Mouse (Mus musculus): ENCODE results near the gene Fgfr2. TPM values are rescaled to one million over a fixed set of nuclear protein-coding genes. Genes with fewer than 3 reads are reported as not detected.
"Not testable (repeated sequence)": the region's sequence is repeated elsewhere in the genome, so short reads cannot be mapped to it uniquely, and the experiment has no call there.

Fgfr2 gene
- total RNA-seq, 1 experiment from 2014 or later: not detected

- ATAC-seq (replicated peaks in 1 of 2; ENCODE audit: insufficient read depth in 1 of 2, low FRiP score in 2 of 2, low TSS enrichment in 1 of 2, low read depth in 1 of 2, poor library complexity in 2 of 2, severe bottlenecking in 2 of 2): no peak
Measured at GRCm38 (mm10) chr7:130604390-130604789, 2518.8 kb downstream of the Fgfr2 start.

DNA sequence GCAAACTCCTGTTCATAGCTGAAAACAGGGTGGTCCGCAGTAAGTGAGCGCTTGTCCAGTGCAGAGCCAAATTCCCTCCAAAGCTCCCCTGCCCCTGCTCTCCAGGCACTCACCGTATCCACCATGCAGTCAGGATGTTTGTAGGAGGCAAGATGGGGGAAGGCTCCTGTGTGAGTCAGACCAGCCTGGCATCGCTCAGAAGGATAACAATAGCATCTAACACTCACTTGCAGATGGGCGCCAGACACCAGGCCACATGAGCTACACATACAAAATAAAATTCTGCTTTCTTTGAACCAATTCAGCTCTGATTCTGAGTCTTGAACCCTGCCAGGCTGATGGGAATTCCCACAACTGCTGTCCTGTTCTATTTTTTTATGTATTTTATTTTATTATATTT, 2519.6 kb downstream of the Fgfr2 start:
- no peak for ATAC-seq (replicated peaks in 1 of 2; ENCODE audit: insufficient read depth in 1 of 2, low FRiP score in 2 of 2, low TSS enrichment in 1 of 2, low read depth in 1 of 2, poor library complexity in 2 of 2, severe bottlenecking in 2 of 2)

DNA sequence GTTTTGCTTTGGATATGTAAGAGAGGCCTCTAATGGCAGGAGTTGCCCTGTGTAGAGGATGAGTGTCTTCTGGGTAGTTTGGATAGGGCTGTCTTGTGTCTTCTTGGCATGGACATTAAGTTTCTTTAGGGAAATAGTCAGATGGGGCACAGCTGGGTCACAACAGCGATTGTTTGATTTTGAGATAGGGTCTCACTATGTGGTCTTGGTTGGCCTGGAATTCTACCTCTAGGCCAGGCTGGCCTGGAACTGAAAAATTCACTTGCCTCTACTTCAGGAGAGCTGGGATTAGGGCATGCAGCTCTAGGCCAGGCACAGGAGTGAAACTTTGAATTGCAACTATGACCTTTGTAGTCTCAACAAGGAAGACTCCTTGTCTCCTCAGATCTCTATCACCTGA, 2520.3 kb downstream of the Fgfr2 start:
- no peak for ATAC-seq (replicated peaks in 1 of 2; ENCODE audit: insufficient read depth in 1 of 2, low FRiP score in 2 of 2, low TSS enrichment in 1 of 2, low read depth in 1 of 2, poor library complexity in 2 of 2, severe bottlenecking in 2 of 2)

- no peak for ATAC-seq (replicated peaks in 1 of 2; ENCODE audit: insufficient read depth in 1 of 2, low FRiP score in 2 of 2, low TSS enrichment in 1 of 2, low read depth in 1 of 2, poor library complexity in 2 of 2, severe bottlenecking in 2 of 2)
Measured at GRCm38 (mm10) chr7:130600546-130600945, 2522.6 kb downstream of the Fgfr2 start.

DNA sequence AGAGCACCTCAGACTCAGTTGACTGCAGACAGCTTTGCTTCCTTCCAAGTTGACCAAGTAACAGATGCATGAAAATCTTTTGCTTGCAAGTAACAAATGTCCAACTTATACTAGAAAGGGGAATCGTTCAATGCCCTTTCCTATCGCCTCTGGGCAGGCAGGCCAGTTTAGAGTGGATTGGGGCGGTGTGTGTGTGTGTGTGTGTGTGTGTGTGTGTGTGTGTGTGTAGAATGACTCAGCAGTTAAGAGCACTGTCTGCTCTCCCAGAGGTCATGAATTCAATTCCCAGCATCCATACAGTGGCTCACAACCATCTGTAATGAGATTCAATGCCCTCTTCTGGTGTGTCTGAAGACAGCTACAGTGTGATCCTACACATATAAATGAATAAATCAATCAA, 2523.1 kb downstream of the Fgfr2 start:
- ATAC-seq (replicated peaks in 1 of 2; ENCODE audit: insufficient read depth in 1 of 2, low FRiP score in 2 of 2, low TSS enrichment in 1 of 2, low read depth in 1 of 2, poor library complexity in 2 of 2, severe bottlenecking in 2 of 2): no peak

- ATAC-seq (replicated peaks in 1 of 2; ENCODE audit: insufficient read depth in 1 of 2, low FRiP score in 2 of 2, low TSS enrichment in 1 of 2, low read depth in 1 of 2, poor library complexity in 2 of 2, severe bottlenecking in 2 of 2): no peak
Measured at GRCm38 (mm10) chr7:130597546-130597945, 2525.6 kb downstream of the Fgfr2 start.

GRCm38 (mm10) chr7:130596079-130596855, 2526.9 kb downstream of the Fgfr2 start:
- ATAC-seq (replicated peaks in 1 of 2; ENCODE audit: insufficient read depth in 1 of 2, low FRiP score in 2 of 2, low TSS enrichment in 1 of 2, low read depth in 1 of 2, poor library complexity in 2 of 2, severe bottlenecking in 2 of 2): not testable (repeated sequence)

DNA sequence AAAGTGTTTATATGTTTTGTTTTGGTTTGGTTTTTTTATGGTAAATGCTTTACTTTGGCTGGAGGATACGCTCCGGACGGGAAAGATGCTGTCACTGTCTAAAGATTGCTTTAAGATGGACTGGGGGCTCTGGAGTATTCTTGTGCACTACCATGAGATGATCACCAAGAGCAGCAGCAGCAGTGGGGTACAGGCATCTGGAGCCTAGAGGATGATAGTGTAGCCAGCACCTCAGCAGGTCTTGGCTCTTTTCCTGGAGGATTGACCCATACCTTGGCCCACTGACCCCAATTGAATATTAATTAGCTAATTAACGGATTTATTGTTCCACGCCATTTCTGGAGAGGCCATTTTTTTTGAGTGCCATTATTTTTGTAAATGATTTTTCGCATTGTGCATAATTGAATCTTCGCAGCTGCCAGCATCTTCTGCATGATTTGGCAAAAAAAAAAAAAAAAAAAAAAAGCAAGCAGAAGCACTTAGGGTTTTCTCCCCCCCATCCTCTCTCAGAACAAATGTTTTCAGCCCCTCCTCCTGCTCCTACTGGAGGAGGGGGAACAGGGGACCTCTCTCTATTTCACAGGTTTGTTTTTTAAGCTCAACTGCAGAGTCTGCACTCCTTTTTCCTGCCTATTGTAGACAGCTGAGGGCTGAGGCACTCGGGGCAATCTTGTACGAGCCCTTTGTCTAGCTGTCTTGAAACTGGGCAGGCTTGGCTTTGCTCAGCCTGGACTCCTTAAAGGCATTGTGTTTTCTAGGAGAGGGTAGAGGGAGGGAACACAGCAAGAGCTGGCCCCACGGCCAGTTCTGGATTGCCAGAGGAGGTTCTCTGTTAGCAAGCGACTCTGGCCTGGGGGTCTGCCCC, 2529.5 kb downstream of the Fgfr2 start:
- not testable (repeated sequence) for ATAC-seq (replicated peaks in 1 of 2; ENCODE audit: insufficient read depth in 1 of 2, low FRiP score in 2 of 2, low TSS enrichment in 1 of 2, low read depth in 1 of 2, poor library complexity in 2 of 2, severe bottlenecking in 2 of 2)

- not testable (repeated sequence) for ATAC-seq (replicated peaks in 1 of 2; ENCODE audit: insufficient read depth in 1 of 2, low FRiP score in 2 of 2, low TSS enrichment in 1 of 2, low read depth in 1 of 2, poor library complexity in 2 of 2, severe bottlenecking in 2 of 2)
Measured at GRCm38 (mm10) chr7:130592975-130593374, 2530.2 kb downstream of the Fgfr2 start.

DNA sequence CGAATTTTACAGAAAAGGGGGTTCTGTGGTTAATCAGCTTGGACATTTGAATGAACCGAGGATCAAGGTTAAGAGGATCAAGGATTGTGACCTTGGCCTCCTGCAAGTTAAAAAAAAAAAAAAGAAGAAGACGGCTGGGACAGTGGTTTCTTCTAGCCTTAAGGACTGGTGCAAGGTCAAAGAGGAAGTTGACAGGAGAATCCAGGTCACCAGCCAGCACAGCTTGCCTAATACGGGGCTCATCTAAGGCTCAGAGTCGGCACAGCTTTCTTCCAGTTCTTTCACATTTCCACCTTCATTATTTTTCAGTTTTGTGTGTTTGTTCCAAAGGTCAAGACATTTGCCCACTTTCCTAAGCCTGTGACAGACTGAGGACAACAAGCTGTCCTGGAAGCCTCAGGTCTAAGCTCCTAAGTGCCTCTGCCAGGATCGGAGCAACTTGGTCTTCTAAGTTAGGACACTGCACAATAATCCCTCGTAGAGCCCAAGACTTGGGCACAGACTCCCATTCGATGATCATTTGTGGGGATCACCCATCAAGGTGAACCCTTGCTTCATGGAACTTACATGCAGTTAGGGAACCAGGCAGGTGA, 2532.2 kb downstream of the Fgfr2 start:
- peak in 1 of 2 experiments; percentile 29; a peak in 1 of 4 replicates for ATAC-seq (replicated peaks in 1 of 2; ENCODE audit: insufficient read depth in 1 of 2, low FRiP score in 2 of 2, low TSS enrichment in 1 of 2, low read depth in 1 of 2, poor library complexity in 2 of 2, severe bottlenecking in 2 of 2)

DNA sequence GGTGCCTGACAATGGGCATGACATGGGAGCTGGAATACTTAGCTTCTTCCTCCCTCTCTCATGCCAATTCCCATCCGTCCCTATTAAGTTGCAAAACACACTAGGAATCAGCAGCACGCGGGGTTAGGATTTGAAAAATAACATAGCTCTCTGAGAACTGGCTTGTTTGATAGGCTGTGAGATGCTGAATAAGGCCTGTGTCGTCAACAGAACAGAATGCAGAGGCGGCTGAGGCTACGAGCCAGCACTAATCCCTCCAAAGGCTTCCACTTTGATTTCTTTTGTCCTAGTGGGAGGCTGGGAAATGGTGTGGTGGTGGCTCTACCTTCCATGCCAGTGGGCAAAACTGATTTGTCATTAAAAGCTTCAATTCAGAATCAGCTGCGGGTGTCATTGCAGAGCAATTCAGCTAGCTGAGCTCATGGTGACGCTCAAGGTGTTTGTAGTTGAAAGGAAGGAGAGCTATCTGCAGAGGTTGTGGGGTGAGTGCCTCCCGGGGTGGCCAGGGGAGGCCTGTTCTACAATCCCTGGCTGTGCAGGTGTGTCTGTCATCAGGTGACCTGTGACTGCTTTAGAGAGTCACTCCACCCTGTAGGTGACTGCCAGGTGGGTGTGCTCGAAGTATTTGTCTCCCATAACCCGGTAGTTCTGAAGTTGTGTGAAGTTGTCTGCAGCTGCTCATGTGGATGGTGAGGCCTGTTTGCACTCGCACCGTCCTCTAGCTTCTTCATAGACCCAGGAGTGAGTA, 2532.9 kb downstream of the Fgfr2 start:
- no peak for ATAC-seq (replicated peaks in 1 of 2; ENCODE audit: insufficient read depth in 1 of 2, low FRiP score in 2 of 2, low TSS enrichment in 1 of 2, low read depth in 1 of 2, poor library complexity in 2 of 2, severe bottlenecking in 2 of 2)

GRCm38 (mm10) chr7:130586521-130587072, 2536.6 kb downstream of the Fgfr2 start:
- ATAC-seq (replicated peaks in 1 of 2; ENCODE audit: insufficient read depth in 1 of 2, low FRiP score in 2 of 2, low TSS enrichment in 1 of 2, low read depth in 1 of 2, poor library complexity in 2 of 2, severe bottlenecking in 2 of 2): no peak

DNA sequence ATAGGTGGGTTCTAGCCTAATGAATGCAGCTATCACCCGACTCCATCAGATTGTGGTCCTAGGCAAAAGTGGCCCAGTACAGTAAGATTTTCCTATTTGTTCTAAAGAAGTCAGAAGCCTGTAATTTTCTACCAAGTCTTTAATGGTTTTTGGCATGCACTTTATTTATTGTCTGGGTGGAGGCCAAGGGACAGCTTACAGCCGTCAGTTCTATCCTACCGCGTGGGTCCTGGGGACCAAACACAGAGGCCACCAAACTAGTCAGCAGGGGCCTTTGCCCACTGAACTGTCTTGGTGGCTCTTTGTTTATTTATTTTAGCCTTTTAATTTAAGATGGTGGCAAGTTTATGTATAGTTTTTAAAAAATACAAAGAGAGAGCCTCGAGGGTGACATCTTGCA, 2544.5 kb downstream of the Fgfr2 start:
- no peak for ATAC-seq (replicated peaks in 1 of 2; ENCODE audit: insufficient read depth in 1 of 2, low FRiP score in 2 of 2, low TSS enrichment in 1 of 2, low read depth in 1 of 2, poor library complexity in 2 of 2, severe bottlenecking in 2 of 2)

DNA sequence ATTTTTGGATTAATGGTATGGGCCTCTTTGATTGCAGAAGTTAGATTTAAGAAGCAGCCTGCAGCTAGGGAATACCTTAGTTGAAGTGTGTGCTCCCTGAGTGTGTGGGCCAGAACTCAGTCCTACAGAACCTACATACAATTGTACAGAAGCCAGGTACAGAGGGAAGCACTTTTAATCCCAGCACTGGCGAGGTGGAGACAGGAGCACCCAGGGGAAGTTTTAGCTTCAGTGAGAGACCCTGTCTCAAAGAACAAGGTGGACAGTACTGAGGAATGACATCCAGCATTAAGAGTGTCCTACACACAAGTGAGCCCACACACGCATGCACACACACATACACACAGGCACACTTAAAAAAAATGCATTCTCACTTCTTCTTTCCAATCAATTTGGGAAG, 2545.1 kb downstream of the Fgfr2 start:
- no peak for ATAC-seq (replicated peaks in 1 of 2; ENCODE audit: insufficient read depth in 1 of 2, low FRiP score in 2 of 2, low TSS enrichment in 1 of 2, low read depth in 1 of 2, poor library complexity in 2 of 2, severe bottlenecking in 2 of 2)

GRCm38 (mm10) chr7:130577388-130578003, 2545.7 kb downstream of the Fgfr2 start, which contains the start of gene Tacc2:
Tacc2 (plus strand) TSS chr7:130577438.
- no peak for ATAC-seq (replicated peaks in 1 of 2; ENCODE audit: insufficient read depth in 1 of 2, low FRiP score in 2 of 2, low TSS enrichment in 1 of 2, low read depth in 1 of 2, poor library complexity in 2 of 2, severe bottlenecking in 2 of 2)

DNA sequence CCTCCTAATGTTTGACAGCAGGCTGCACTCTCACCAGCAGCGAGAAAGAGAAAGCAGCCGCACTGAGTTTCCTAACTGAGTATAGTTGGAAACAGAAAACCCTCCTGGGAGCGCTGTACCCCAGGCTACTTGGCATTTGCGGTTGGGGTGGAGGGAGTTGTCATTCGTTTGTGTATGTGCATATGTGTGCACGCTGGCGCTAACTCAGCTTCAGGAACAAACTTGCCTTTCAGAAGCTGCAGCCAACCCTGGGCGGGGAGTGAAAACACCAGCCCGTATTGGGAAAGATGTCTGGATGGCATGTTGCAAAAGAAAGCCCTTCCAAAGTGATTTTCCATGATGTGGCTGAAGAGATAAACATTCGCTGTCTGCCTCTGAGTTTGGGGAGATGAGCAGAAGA, 2546.2 kb downstream of the Fgfr2 start:
- peak; percentile 22 to 32; a peak in 1 of 4 replicates for ATAC-seq (replicated peaks in 1 of 2; ENCODE audit: insufficient read depth in 1 of 2, low FRiP score in 2 of 2, low TSS enrichment in 1 of 2, low read depth in 1 of 2, poor library complexity in 2 of 2, severe bottlenecking in 2 of 2)

All from hematopoietic stem cell, adult 5-6 weeks (primary cell).